Mouse (Mus musculus) ES-E14 (cell line): ENCODE data around the gene Tas2r114.

ENCODE experiments used
- HCFC1 ChIP-seq: IDR thresholded peaks from 2 replicates; pipeline ENCODE4 v1.6.1; 2012; ENCODE audit warnings: low read length, inconsistent platforms, borderline replicate concordance; ENCODE audit not compliant: insufficient read depth
- MAFK ChIP-seq: IDR thresholded peaks from 2 replicates; pipeline ENCODE4 v1.6.1; 2014; ENCODE audit warnings: mild to moderate bottlenecking, low read depth, low read length, inconsistent platforms; ENCODE audit not compliant: insufficient read depth
- ZC3H11A ChIP-seq: IDR thresholded peaks from 2 replicates; pipeline ENCODE4 v1.6.1; 2012; ENCODE audit warnings: low read depth, mild to moderate bottlenecking, inconsistent platforms, low read length, borderline replicate concordance

DNA sequence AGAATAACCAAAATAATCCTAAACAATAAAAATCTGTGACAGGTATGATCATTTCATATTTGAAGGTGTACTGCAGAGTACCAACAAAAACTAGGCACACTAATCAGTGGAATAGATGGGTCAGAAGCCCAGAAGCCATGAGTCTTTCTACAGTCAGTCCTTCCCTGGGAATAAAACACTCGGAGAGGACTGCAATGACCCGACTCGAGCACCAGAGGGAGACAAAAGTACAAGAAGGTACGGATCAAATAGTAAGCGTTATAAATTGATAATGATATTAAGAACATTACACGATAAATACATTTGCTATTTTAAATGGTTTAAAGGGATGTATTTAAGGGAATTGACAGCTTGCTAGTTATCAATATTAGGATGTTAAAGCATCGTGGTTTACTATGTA, 22.9 kb upstream of the Tas2r114 start:
- TF ChIP-seq ZC3H11A = peak; percentile 50; the same call in 1 of the 2 replicates
- TF ChIP-seq MAFK = no peak
- no peak for TF ChIP-seq HCFC1
